Mouse (Mus musculus) left cerebral cortex, postnatal 10 days (tissue): ENCODE measurements around the gene Arhgef3. TPM values are rescaled to one million over a fixed set of nuclear protein-coding genes. Genes with fewer than 3 reads are reported as not detected.

Experiments
- microRNA-seq: library from miRNA; unstranded; fragments of <30 nt; microRNA quantifications from one replicate; pipeline ENCODE4 v1.2.0, GENCODE M21; 2022
- total RNA-seq, 2 experiments: library from RNA; stranded (reverse); gene quantifications; 2 replicates each; pipeline ENCODE4 v1.2.3; 2021

Gene Arhgef3
- total RNA-seq, 2 experiments from 2014 or later = 37.4 to 41.2 TPM

Small RNAs within 50 kb of the gene (microRNA-seq; reads per million reads assigned to microRNA genes)
- gene Gm23633 = not detected

Other genes starting within 250 kb of the Arhgef3 start
- gene Asb14, start 220.3 kb upstream of the Arhgef3 start, total RNA-seq = under 1 TPM in 1 of 2 experiments, not detected in 1; 0.73 TPM
- 10 to 100 TPM; 58.0 to 61.3 TPM for gene Appl1, start 143.7 kb upstream of the Arhgef3 start, total RNA-seq
- not detected for gene Hesx1, start 120.5 kb upstream of the Arhgef3 start, total RNA-seq
- gene Il17rd, start 76.0 kb upstream of the Arhgef3 start, total RNA-seq = 1 to 10 TPM; 3.3 to 4.3 TPM